Mouse (Mus musculus) megakaryocyte, embryonic 14.5 days (primary cell): Measurements from ENCODE around the gene Pald1. TPM values are rescaled to one million over a fixed set of nuclear protein-coding genes. Genes with fewer than 3 reads are reported as not detected.

Experiments used
- H3K27me3 ChIP-seq: replicated peaks from 2 replicates; pipeline ENCODE3; 2012; ENCODE audit warnings: inconsistent platforms
- H3K36me3 ChIP-seq: replicated peaks from 2 replicates; pipeline ENCODE3; 2012; ENCODE audit warnings: low read length, inconsistent platforms, mixed read lengths
- H3K4me1 ChIP-seq: 2 replicates; pipeline ENCODE4 v1.6.1; 2012; ENCODE audit warnings: inconsistent platforms
- H3K4me3 ChIP-seq: replicated peaks from 2 replicates; pipeline ENCODE3; 2012; ENCODE audit warnings: moderate library complexity, mild to moderate bottlenecking, inconsistent platforms
- H3K9me3 ChIP-seq: 2 replicates; pipeline ENCODE4 v1.6.1; 2012; ENCODE audit warnings: inconsistent platforms
- FLI1 ChIP-seq: IDR thresholded peaks from 2 replicates; pipeline ENCODE4 v1.6.1; 2012; ENCODE audit warnings: low read length, inconsistent platforms, mixed read lengths
- GATA1 ChIP-seq: IDR thresholded peaks from 3 replicates; pipeline ENCODE4 v1.6.1; 2012; ENCODE audit warnings: mixed read lengths, low read length, inconsistent platforms, borderline replicate concordance
- polyA plus RNA-seq: library from polyadenylated mRNA; stranded (reverse); fragments of >175 nt; gene quantifications from 2 replicates; pipeline ENCODE4 v1.2.3, GENCODE M21; 2012; ENCODE audit warnings: low replicate concordance; ENCODE audit not compliant: insufficient read depth

Gene Pald1
- polyA plus RNA-seq, 1 experiment = 0.30 TPM

GRCm38 (mm10) chr10:61410193-61410592 is 26.9 kb upstream of the Pald1 start:
- Histone ChIP-seq H3K9me3 (peaks cover 6% of the 10 kb centered on the region; the same call in 1 of the 2 replicates), H3K27me3 (peaks cover 45% of the 10 kb centered on the region), H3K4me3 (no peak overlapping the region), H3K4me1 (peaks cover 20% of the 10 kb centered on the region), H3K36me3 (no peaks in the 10 kb centered on the region)
- no peak for TF ChIP-seq GATA1
- TF ChIP-seq FLI1 = no peak

- Histone ChIP-seq H3K36me3 (no peaks in the 10 kb centered on the region), H3K4me3 (no peak overlapping the region), H3K9me3 (peaks cover 2% of the 10 kb centered on the region; the same call in 1 of the 2 replicates), H3K4me1 (peaks cover 18% of the 10 kb centered on the region), H3K27me3 (peaks cover 43% of the 10 kb centered on the region)
- TF ChIP-seq FLI1 (no peak), GATA1 (no peak)
These were observed 26.4 kb upstream of the Pald1 start for GRCm38 (mm10) chr10:61409776-61410175.

GRCm38 (mm10) chr10:61405958-61406357 is 22.6 kb upstream of the Pald1 start:
- peaks cover 4% of the 10 kb centered on the region for H3K4me1 ChIP-seq
- no peaks in the 10 kb centered on the region for H3K36me3 ChIP-seq
- H3K27me3 ChIP-seq = peaks cover 44% of the 10 kb centered on the region
- H3K4me3 ChIP-seq = no peak overlapping the region
- peaks cover 16% of the 10 kb centered on the region for H3K9me3 ChIP-seq
- TF ChIP-seq GATA1 (no peak), FLI1 (no peak)

- peaks cover 42% of the 10 kb centered on the region for H3K27me3 ChIP-seq
- no peaks in the 10 kb centered on the region for H3K36me3 ChIP-seq
- H3K9me3 ChIP-seq = peaks cover 24% of the 10 kb centered on the region
- no peak overlapping the region for H3K4me3 ChIP-seq
- TF ChIP-seq FLI1 (no peak), GATA1 (no peak)
- H3K4me1 ChIP-seq = peaks cover 9% of the 10 kb centered on the region
These were observed 19.6 kb upstream of the Pald1 start for GRCm38 (mm10) chr10:61402911-61403310.

GRCm38 (mm10) chr10:61402480-61402879 is 19.1 kb upstream of the Pald1 start:
- H3K36me3 ChIP-seq = no peaks in the 10 kb centered on the region
- H3K4me3 ChIP-seq = no peak overlapping the region
- TF ChIP-seq GATA1 = no peak
- H3K4me1 ChIP-seq = peaks cover 9% of the 10 kb centered on the region; the same call in 1 of the 2 replicates
- peaks cover 24% of the 10 kb centered on the region for H3K9me3 ChIP-seq
- peaks cover 40% of the 10 kb centered on the region for H3K27me3 ChIP-seq

- Histone ChIP-seq H3K4me3 (no peak overlapping the region), H3K9me3 (peaks cover 24% of the 10 kb centered on the region), H3K4me1 (peaks cover 5% of the 10 kb centered on the region; the same call in 1 of the 2 replicates), H3K27me3 (peaks cover 27% of the 10 kb centered on the region), H3K36me3 (no peaks in the 10 kb centered on the region)
- no peak for TF ChIP-seq FLI1
- no peak for TF ChIP-seq GATA1
These were observed 17.1 kb upstream of the Pald1 start for GRCm38 (mm10) chr10:61400407-61400806.

- H3K36me3 ChIP-seq = no peaks in the 10 kb centered on the region
These were observed 15.9 kb upstream of the Pald1 start for GRCm38 (mm10) chr10:61399156-61399734.

GRCm38 (mm10) chr10:61398125-61398524 is 14.8 kb upstream of the Pald1 start:
- TF ChIP-seq FLI1 = no peak

More at GRCm38 (mm10) chr10:61399156-61399734, 15.9 kb upstream of the Pald1 start:
- H3K4me1 ChIP-seq = peaks cover 9% of the 10 kb centered on the region; the same call in 1 of the 2 replicates
- TF ChIP-seq FLI1 (no peak), GATA1 (no peak)
- peaks cover 24% of the 10 kb centered on the region for H3K9me3 ChIP-seq
- H3K4me3 ChIP-seq = no peak overlapping the region
- peaks cover 26% of the 10 kb centered on the region for H3K27me3 ChIP-seq

GRCm38 (mm10) chr10:61394476-61395136 is 11.3 kb upstream of the Pald1 start:
- H3K4me3 ChIP-seq = no peak overlapping the region
- H3K27me3 ChIP-seq = peaks cover 44% of the 10 kb centered on the region
- H3K36me3 ChIP-seq = no peaks in the 10 kb centered on the region
- H3K9me3 ChIP-seq = peaks cover 7% of the 10 kb centered on the region
- no peak for TF ChIP-seq GATA1
- no peak for TF ChIP-seq FLI1
- H3K4me1 ChIP-seq = peaks cover 13% of the 10 kb centered on the region; the same call in 1 of the 2 replicates

More at GRCm38 (mm10) chr10:61398125-61398524, 14.8 kb upstream of the Pald1 start:
- Histone ChIP-seq H3K4me1 (peaks cover 9% of the 10 kb centered on the region; the same call in 1 of the 2 replicates), H3K27me3 (peaks cover 36% of the 10 kb centered on the region), H3K36me3 (no peaks in the 10 kb centered on the region), H3K4me3 (no peak overlapping the region), H3K9me3 (peaks cover 31% of the 10 kb centered on the region)

GRCm38 (mm10) chr10:61392584-61392983 is 9.3 kb upstream of the Pald1 start:
- Histone ChIP-seq H3K27me3 (peaks cover 53% of the 10 kb centered on the region), H3K36me3 (no peaks in the 10 kb centered on the region), H3K4me3 (no peak overlapping the region), H3K9me3 (peaks cover 7% of the 10 kb centered on the region), H3K4me1 (peaks cover 8% of the 10 kb centered on the region; the same call in 1 of the 2 replicates)
- no peak for TF ChIP-seq FLI1
- no peak for TF ChIP-seq GATA1

GRCm38 (mm10) chr10:61390148-61390547 is 6.8 kb upstream of the Pald1 start:
- peaks cover 7% of the 10 kb centered on the region for H3K9me3 ChIP-seq
- H3K27me3 ChIP-seq = peaks cover 73% of the 10 kb centered on the region
- H3K4me1 ChIP-seq = peaks cover 8% of the 10 kb centered on the region; the same call in 1 of the 2 replicates
- H3K36me3 ChIP-seq = no peaks in the 10 kb centered on the region
- TF ChIP-seq FLI1 = no peak
- no peak for TF ChIP-seq GATA1
- no peak overlapping the region for H3K4me3 ChIP-seq
